Mouse (Mus musculus) kidney, postnatal 36 days (tissue): ENCODE results near the gene Atp5d.
"Not testable (repeated sequence)": the region's sequence is repeated elsewhere in the genome, so short reads cannot be mapped to it uniquely, and the experiment has no call there.

Experiments
- DNase-seq, 2 experiments: peaks; one replicate each; pipeline ENCODE4 v3.0.0; 2021 to 2022; ENCODE audit warnings: mixed read lengths in 2 of 2

The Atp5d gene

DNA sequence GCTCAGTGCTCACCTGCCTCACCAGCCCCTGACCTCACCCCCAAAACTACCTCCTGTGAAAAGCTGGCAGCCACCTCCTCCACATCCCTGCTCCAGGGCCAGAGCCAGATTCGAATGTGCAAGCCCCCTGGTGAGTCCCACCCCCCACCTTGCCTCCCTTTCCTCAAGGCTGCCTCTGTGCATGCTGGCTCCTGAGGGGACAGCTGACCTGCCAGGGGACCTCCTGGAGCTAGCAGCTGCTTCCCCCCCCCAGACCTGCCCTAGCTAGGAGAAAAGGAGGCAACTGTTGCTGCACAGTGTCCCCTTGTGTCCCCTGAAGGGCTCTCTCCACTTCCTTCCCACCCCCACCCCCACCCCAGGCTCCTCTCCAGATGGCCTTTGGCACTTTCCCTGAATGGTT is 16.8 kb downstream of the Atp5d start:
- no peak for DNase-seq

DNA sequence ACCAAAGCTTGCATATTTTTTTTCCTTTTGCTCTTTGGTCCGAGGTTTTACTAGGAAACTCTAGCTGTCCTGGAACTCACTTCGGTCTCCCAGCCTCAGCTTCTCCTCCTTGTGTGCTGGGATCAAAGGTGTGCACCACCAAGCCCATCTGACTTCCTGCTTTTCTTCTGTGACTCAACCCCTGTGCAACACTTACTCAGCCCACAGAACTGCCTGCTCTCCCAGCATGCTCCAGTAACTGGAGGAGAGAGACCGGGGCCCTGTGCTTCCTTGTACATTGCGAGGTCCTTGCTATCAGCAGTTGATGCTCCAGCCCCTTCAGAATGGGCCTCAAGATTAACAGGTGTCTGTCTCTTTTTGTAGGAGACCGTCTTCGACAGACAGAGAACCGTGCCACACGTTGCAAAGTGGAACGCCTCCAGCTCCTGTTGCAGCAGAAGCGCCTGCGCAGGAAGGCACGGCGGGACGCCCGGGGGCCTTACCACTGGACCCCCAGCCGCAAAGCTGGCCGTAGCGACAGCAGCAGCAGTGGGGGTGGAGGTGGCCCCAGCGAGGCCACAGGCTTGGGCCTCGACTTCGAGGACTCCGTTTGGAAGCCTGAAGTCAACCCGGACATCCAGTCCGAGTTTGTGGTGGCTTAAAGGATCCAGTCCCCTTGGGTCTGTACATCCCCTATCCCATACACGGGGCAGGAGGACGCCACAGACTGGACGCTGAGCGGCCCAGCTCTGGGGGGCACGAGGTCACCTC is 17.7 kb downstream of the Atp5d start:
- DNase-seq, result peak in 1 of 2 experiments; percentile 17

DNA sequence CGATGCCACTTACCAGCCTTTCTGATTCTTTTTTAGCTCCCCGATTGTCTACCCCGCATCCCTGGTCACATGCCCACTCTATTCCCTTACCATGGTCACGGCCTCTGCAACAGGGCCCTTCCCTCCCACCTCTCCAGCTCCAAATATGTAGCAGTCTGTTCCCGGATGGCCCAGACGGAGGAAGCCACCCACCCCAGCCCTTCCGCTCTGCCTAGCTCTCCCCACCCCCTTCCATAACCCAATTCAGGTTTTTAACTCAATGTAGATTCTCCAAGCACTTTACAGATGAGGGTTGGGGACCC is 18.3 kb downstream of the Atp5d start:
- peak; percentile 66 to 81 for DNase-seq

DNA sequence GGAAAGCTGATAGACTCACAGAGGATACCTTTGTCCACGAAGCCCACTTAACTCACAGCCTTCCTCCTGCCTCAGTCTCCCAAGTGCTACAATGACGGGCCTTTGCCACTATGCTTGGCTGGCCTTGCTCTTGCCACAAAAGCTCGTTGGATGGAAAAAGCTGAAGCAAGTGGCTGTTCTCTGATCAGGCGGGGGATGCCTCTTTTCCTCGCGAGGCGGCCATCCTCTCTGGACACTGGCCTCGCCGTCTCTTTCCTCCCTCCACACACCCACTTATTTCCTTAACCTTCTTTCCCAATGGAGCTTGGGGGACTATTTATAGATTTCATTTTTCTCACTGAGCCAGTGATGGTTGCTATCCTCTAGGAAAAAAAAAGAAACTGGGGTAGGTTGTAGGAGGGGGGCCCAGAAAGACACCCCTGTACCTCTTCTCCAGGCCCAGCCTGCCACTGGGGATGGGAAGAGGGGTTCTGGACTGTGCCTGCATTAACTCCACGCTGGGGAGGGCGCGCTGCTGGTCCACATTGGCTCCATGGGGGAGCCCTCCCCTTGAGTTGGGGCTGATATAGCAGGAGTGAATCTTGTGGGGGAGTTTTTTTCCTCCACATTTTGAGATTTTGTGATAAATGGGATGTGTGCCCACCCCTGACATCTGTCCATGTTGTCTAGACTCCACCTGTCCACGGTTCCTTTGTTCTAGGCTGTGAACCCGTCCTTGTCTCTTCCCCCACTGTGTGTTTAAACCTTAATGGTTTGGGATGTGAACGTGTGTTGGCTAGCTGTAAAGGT is 18.9 kb downstream of the Atp5d start:
- DNase-seq, result no peak

DNA sequence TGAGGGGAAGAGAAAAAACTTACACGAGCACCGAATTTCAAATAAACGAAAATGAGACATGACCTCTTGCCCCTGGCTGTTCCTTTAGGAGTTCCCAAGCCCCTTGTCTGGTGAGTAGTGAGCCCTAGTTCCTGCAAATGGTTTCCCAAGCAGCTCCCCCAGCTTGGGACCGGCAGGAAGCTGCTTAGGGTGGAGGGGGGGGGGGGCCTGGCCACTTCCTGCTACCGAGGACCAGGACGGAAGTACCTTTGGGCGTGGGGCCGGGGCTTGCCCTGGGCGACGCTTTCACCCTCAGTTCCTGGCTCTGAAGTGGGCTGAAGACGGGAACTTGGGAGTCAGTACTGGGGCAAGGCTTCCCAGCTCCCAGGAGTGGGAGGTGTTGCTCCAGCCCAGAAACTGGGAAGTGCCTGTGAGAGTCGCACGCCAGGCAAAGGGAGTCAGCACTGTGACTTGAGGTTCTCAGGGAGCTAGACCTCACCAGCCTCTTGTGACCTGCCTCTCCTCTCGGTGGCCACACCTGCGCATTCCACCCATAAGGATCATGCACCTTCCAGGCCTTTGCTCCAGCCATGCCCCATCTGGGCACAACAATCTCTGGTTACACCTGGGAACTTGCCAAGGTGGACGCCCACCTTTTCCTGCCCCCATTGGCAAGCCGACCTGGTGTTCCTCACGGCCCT is 20.0 kb downstream of the Atp5d start:
- peak; percentile 82 to 83 for DNase-seq

DNA sequence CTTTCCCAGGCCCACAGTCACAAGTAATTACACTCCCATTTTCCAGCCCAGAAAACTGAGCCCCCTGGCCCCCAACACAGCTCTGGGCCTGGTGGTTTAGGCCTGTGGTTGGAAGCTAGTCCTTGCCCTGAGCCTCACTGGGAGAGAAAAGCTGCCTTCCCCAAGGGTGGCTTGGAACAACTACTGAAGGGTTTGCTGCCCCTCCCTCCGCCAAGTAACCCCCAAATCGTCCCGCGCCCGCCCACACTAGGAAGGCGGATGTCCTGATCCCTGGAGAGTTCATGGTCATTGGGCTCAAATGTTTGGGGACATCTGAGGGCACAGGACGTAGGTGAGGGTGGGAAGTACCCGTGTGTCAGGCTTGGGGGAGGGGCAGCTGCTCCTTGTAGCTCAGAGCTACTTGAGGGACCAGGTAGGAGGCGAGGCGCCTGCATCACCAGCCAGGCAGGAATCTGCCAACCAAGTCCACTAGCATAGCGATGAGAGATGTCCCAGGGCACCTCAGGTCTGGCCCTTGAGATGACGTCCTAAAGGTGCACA is 20.7 kb downstream of the Atp5d start:
- peak; percentile 66 to 76 for DNase-seq

DNA sequence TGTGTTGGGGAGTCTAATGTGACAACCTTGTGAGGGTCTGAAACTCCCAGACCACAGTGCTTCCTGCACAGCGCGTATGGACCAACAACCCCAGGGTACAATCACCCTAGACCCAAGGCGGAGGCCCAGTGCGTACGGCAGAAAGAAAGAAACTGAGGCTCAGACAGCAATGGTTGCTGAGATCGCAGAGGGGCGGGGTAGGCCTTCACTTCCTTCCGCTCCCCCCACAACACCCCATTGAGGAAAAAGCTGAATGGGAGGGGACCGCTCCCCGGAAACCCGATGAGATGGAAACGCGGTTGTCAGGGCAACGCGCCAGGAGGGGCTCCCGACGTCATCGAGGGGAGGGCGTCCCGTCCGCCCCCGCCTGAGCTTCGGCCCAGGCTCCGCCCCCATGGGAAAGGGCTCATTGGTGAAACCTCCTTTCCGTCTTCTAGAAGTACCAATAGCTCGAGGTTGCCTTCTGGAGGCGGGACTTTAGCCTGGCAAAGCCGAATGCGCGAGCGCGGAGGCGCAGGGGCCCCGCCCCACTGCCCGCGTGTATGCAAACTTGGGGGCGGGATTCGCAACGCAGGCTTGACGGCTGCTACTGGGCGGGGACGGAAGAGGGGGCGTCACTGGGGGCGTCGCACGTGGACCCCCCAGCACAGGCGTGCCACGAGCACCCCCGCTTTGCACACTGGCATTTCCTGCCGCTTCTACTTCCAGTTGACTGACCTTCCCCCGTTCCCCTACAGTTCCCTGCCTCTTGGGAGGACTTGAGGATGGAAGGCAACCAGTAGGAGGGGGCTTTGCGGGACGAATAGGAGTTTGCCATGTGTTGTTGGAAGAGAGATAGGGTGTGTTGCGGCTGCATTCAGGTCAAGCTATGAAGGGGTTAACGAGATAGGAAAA is 21.4 kb downstream of the Atp5d start:
- peak; percentile 98 to 99 for DNase-seq

DNA sequence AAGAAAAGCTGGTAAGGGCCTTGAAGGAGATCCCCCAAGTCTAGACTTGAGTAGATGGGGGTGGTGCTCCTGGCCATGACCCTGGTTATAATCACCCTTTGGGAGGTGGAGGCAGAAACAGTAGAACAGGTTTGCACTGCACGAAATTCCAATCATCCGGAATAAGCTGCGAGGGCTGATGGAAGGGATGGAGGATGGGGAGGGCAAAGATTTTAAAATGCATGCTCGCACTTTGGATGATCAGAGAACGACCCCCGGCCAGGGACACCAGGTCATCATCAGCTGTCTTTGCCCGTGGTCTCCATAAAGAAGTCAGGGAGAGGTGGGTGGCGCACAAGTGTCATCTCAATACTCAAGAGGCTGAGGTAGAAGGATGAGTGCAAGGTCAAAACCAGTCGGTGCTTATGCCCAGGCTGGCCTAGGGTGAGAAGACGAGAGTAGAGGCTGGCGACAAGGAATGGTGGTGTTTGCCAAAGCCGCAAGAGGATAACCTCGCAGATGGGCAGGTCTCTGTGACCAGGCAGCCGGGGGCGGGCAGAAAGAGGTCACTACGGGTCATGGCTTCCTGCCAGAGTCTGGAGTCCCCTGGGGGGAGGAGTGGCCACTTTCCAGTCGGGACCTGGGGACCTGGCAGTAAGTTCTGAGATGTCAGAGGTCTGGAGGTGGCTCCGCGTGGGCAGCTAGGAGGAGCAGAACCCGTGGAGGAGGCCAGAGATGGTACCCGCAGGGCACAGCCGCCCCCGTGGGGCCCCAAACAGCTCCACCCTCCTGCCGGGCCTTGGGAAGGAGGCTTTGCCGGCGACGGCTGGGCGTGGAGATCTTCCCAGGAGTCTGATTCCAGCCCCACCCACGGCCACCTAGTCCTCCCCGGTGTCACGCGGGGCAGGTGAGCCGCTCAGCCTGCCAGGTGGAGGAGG is 22.3 kb downstream of the Atp5d start:
- DNase-seq, result peak; percentile 97

DNA sequence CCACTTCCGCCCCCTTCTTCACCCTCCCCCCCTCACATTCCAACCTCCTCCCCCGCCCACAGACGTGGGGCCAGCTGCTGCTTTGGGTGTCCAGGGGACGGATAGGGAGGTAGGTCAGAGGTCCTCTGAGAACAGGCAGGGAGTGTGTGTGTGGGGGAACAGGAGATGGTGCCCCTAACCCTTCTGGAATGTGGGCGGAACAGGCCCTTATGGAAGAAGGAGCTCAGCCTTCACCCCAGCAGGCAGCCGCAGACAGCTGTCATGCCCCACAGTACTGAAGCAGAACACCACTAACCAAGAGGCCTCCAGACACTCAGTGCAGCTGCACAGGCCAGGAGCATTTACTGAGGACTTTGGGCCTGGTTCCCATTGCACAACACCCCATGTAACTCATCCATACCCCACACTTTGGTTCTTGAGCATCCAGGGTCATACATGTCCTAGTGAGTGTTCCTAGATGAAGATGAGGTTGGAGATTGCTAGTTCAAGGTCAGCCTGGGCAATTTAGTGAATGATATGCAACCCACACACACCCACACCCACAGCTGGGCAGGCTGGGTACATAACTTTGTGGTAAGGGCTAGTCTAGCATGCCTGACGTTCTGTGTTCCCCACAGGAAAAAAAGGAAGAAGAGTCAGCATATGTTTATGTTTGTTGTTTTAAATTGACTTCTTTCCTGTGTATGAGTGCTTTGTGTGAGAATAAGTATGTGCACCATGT is 23.2 kb downstream of the Atp5d start:
- peak; percentile 61 for DNase-seq

DNA sequence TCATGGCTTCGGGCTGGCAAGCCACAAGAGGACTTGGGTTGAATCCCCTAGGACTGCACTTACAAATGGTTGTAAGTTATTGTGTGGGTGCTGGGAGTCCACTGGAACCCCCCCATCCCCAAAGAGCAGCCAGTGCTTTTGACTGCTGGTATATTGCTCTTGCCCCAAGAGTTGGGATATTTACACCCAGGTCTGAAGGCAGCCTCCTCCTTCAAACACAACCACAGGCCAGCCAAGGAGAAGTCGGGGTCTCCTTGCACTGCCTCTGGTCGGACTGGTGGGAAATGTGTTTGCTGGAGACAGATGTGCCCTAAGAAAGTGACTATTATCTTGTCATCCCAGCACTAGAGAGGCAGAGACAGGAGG is 23.8 kb downstream of the Atp5d start:
- DNase-seq, result no peak

DNA sequence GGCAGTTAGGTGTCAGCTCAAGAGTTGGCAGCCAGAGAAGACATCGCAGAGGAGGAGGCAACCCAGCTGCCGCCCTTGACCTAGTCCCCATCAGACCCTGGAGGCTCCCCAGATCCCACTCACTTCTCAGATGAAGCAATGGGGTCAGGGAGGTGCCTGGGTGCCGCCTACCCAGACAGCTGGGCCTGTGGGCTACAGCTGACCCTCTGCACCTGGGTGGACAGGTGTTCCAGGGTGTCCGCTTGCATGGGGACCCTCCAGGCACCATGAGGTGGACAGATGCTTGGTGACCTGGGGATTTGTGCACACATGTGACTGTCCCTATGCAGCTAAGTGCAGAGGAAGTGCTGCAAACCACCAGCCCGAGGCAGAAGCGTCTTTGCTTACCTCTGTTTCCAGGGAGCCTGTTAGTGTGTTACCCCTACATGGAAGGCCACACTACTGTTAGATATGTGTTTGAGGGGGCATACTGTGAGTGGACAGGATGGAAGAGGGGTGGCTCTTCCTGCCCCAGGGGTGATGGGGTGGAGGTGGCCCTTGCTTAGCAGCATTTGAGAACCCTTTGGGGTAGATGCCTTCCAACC is 24.4 kb downstream of the Atp5d start:
- no peak for DNase-seq

DNA sequence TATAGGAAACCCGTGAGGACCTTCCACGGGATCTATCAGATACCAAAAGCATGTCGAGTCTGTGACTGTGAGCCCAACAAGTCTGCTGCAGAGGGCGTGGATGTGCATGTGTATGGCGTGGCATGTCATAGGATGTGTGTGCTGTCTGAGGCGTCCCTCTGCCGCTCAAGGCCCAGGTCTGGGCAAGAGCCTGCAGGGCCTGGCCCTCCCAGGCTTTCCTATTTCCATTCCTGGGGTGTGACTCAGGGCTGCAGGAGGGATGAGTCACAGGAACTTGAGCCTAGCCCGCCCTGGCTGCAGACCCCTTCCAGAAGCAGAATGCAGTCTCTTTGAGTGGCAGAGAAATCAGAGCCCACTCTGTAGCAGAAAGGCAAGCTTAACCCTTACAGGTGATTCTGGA is 25.3 kb downstream of the Atp5d start:
- DNase-seq, result peak in 1 of 2 experiments; percentile 24

DNA sequence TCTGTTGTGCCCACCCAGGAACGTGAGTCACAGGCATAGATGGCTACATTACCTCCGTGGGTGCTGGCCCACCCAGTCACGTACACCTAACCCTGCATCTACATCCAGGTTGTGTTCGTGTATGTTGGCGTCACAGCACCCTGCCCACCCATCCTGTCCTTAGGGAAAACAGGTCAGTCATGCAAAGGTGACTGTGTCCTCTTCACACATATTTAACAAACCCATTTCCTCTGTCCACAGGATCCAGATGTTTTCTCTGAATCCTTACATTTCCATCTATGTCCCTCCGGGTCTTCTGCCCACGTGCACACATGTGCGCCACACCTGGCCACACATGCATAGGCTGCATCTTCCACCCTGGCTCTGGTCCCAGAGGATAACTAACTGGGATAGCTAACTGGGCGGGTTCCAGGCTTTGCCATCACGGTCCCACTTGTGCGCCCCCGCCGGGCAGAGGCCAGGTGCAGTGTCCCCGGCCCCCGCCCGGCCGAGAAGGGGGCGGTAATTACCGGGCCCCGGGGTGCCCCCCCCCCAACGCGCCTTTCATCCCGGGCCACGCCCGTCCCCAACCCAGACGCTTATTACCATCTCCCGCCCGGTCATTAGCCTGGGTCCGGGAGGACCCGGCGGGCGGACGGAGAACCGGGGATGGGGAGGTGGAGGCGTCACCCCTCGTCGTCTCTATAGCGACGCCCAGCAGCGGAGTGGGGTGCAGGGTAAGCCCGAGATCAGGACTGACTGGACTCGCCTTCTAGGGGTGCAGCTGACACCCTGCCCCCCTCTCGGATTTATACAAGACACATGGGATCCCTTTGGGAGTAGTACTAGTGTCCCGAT is 25.9 kb downstream of the Atp5d start:
- DNase-seq, result peak in 1 of 2 experiments; percentile 39

DNA sequence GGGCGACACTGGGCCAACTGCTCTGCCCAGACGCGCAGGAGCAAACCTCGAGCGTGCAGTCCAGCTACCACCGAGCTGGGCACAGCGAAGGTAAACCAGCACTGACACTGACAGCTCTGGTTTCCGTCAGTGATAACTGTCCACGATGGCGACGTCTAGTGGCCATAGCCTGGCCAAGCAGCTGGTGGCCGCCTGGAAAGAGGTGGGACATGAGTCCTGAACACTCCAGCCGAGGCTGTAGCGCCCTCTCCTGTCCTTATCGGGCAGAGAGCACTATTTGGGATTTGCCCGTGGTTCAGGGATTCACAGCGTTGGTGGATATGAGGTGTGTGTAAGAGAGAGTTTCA is 26.5 kb downstream of the Atp5d start:
- peak; percentile 98 for DNase-seq

DNA sequence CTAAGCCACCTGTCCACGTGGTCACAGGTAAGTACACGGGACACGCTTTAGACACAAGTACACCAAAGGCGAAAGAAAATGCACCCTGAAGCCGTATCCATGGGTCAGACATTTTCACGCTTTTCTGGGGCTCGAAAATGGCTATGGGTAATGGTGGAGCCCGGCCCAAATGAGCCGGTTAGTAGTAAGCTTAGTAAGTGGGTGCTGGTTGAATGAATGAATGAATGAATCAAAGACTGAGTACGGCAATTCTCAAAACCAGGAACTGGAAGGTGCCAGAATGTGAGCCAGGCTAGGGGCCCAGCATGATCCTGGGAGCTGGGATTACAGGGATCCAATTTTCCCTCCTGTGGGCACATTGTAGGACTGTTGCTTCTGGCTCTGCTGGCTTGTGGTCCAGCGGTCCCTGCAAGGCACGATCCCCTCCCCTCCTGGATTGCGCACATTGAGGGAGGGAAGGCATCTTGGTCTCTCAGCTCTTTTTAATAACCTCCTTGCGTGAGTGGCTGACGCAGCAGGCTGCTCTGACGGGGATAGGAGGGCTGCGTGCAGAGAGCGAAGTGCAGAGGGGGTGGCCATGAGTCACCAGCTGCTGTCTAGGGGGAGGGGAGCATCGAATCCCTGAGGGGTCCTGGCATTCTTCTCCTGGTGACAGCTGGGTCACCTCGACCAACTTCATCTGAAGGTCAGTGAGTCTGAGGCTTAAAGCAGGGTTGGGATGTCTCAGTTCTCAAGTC is 27.1 kb downstream of the Atp5d start, which contains the start of gene Cirbp:
TSS of gene Cirbp (plus strand) at position 594 of the 737 bp plus-strand sequence.
- peak; percentile 59 to 63 for DNase-seq

DNA sequence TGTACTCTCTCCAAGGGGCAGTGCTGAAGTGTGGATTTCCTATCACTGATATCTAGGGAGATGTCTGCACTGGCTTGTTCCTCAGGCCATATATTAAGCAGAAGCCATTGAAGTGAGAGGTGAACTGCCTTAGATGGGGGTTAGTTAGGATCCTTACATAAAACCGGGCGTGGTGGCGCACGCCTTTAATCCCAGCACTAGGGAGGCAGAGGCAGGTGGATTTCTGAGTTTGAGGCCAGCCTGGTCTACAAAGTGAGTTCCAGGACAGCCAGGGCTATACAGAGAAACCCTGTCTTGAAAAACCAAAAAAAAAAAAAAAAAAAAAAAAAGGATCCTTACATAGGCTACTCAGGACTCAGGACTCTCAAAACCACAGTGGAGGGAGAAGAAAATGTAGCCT is 27.7 kb downstream of the Atp5d start:
- DNase-seq, result not testable (repeated sequence)

DNA sequence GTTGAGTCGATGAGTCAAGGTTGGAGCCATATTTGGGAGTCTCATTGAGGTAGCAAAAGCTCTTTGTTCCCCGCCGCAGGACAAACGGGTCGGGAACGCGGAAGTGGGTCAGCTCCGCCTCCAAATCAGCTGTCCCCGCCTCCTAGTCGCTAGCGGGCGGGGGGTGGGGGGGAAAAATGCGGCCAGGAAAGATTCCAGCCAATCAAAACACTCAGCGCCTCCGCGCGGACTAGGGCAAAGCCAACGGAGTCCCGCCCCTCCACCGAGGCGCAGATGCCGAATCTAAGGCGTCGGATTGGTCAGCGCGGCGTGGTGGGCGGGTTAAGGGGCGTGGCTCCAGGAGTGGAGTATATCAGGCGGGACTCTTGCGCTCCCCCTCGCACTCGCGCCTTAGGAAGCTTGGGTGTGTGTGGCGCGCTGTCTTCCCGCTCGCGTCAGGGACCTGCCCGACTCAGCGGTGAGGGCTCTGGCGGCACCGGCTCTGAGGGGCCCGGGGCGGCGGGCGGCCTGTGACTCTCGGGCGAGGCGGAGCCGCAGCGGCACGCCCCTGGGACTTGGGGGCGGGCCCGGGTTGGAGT is 29.1 kb downstream of the Atp5d start:
- peak; percentile 98 to 99 for DNase-seq

DNA sequence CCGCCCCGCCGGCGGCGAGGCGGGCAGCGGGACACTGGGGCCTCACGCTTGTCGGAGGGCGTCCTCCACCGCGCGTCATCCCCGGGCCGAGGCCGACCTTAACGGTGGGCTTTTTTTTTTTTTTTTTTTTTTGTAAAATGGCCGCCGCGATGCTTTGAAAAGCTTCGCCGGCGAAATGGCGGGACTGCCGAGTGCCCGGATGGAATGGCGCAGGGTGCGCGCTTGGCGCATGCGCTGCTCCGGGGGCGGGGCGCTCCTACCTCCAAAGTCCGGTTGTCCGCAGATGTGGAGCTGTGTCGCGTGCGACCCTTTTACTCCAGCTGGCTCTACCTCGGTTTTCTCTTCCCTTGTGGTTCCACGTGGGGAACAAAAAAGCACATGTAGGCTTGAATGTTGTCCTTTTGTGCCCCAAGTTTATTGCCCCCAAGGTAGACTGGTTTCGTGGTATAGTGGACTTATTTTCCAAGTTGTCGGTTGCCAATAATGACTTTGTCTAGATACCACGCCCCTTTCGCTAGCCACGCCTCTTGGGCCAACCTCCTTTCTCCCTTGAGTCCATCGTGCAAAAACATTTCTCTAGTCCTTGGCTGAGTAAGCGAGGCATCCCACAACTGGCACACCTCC is 29.7 kb downstream of the Atp5d start:
- DNase-seq, result peak; percentile 95 to 97
